Mouse (Mus musculus) heart, postnatal 10 days (tissue): ENCODE data around the gene Aldh1a7. TPM values are rescaled to one million over a fixed set of nuclear protein-coding genes. Genes with fewer than 3 reads are reported as not detected.
A peak's percentile ranks its signal among the peaks of the same experiment; 100 is the strongest.
"Not testable (repeated sequence)": the region's sequence is repeated elsewhere in the genome, so short reads cannot be mapped to it uniquely, and the experiment has no call there.

Experiments used
- DNase-seq, 2 experiments: peaks; one replicate each; pipeline ENCODE4 v3.0.0; 2021
- intact Hi-C: fragments of 180-260 bp; cut with DNase I; formaldehyde crosslinking; loops from one replicate; pipeline ENCODE4 v1.15.1; 2025
- total RNA-seq, 2 experiments: library from RNA; stranded (reverse); gene quantifications; 2 replicates each; pipeline ENCODE4 v1.2.3; 2021

Aldh1a7 gene
- under 1 TPM; 0.27 to 0.93 TPM for total RNA-seq

DNA sequence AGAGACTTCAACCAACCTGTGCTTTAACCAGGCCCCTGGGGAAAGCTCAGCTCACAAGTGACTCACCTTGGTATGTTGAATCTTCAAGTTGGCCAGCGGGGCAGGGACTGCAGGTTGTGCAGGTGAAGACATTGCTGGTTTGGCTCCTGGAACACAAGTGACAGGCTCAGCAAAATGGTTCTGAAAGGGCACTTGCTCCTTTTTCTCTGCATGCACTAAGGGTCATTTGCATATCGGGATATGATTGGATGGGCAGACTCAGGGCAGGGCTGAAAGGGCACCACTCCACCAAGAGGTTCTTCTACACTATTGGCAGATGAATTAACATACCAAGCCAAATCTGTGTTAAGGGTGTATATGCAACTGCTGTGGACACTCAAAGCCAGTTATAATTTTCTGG lies at the start of gene Aldh1a7:
Gene Aldh1a7 (minus strand): TSS at position 182 of the 400 bp plus-strand sequence.
- DNase-seq, result peak; percentile 1 to 4

DNA sequence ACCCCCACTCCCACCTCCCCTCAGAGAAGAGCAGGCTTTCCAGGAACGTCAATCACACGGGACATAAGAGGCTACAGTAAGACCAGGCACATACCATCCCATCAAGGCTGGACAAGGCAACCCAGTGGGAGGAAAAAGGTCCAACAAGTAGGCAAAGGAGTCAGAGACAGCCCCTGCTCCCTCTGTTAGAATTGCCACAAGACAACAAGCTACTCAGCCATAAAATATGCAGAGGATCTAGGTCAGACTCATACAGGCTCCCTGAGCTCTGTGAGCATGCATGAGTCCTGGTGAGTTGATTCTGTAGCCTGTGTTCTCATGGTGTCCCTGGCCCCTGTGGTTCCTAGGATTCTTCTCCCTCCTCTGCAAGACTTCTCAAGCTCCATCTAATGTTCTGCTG lies 48.3 kb upstream of the Aldh1a7 start:
- intact Hi-C loops, result no loop called here
- DNase-seq, result no peak

More for the DNA sequence above, at the start of gene Aldh1a7:
- intact Hi-C loops, result loop anchor here (10.0 kb wide), 1 partner anchor 283 kb away; no protein-coding TSS in a partner anchor

DNA sequence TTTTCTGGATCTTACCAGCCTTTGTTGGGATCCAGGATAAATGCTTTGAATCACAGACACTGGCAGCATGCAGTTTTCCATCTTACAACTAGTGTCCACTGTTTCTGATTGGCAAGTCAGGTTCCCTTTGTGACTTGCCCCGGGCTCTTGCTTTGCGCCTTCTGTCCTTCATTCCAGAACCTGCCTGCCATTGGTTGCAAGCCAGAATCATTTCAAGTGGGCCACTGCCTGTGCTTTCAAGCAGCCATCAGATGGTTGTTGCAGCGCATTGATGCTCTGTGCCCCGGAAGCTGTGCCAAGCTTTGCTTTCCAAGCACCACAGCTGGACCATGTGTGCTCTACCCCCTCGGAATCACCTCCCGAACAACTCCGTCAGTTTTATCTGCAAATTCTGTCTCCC lies 46.6 kb upstream of the Aldh1a7 start:
- intact Hi-C loops, result no loop called here
- DNase-seq, result no peak

DNA sequence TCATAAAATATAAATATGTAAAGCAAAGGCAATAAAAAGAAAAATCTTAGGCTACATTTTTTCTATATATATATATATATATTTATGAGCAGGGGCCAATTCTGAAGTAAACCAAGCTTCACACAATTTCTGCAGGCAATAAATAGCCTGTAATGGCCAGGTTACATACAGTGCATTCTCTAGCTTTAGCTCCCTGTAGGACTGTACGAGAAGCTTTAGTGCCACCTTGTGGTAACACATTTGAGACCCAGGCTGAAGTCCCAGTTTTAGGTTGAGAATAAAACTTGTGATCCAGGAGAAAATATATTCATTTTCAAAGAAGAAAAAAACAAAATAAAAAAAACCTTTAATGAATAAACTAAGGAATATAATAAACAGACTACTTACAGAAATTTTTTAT lies 36.9 kb upstream of the Aldh1a7 start:
- intact Hi-C loops, result loop anchor here (10.0 kb wide), 2 partner anchors 319 to 399 kb away; no protein-coding TSS in a partner anchor
- DNase-seq, result peak; percentile 29 to 44

DNA sequence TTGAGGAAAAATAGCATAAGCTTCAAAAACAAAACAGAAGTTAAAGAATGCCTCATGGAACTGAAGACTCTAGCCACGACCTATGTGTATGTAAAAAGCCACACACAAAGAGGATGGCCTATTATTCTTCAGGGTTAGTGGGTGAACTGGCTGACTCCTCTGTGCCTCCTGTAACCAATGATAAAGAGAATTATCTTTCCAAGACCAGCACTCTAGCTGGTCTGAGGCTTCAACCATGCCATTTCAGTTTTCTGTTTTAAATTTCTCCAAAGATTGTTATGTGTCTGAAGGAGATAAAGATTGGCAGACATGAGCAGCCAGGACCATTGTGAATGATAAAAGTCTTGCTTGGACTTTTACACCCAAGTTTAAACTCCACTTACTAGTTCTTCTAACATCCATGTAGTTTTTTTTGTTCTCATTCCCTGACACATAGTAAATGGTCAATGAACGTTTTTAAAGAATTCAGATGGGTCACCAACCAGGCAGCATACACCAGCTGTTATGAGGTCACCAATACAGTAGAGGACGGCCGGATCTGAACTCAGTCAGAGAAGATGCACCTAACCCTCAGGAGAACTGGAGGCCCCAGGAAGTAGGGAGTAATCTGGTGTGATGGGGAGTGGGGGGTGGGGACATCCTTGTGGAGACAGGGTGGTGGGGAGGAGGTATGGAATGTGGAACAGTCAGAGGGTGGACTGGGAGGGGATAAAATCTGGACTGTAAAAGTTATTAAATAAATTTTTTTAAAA lies 34.5 kb upstream of the Aldh1a7 start:
- intact Hi-C loops, result loop anchor here (10.0 kb wide), 2 partner anchors 317 to 397 kb away; no protein-coding TSS in a partner anchor
- no peak for DNase-seq

DNA sequence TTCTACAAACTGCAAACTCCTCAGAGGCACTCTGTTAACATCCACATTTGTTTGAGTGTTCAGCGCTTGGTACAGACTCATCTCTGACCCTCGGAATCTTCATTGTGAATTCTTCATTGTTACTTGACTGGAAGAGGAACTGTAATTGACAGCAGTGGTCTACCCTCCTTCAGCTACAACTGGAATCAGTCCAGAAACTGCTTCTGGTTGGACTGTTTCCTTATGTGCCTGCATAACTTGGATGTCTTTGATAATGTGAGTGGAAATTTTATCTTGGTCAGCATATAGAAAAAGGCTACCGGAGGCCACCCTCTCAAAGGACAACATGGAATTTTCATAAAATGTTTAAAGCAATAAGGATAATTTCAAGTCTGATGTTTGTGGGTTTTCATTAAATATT lies 33.8 kb upstream of the Aldh1a7 start:
- intact Hi-C loops, result loop anchor here (10.0 kb wide), 2 partner anchors 316 to 396 kb away; no protein-coding TSS in a partner anchor
- DNase-seq, result no peak

DNA sequence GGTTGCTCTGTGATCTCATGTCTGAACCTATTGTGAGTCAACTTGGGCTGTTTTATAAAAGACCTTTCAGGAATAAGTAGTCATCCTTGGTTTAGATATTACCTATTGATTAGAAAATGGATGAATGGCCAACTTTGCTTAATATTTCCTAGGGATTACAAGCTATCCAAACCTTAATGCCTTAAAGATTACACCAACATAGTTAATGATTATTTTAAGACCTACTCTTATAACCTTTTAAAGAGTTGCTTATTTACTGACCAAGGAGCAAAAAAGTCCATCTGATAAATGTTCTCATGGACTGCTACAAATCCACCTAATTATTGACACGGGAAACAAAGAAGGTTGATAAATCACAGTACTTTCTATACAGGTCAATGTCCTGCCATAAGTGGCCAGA lies 17.3 kb upstream of the Aldh1a7 start:
- DNase-seq, result no peak
- intact Hi-C loops, result no loop called here

DNA sequence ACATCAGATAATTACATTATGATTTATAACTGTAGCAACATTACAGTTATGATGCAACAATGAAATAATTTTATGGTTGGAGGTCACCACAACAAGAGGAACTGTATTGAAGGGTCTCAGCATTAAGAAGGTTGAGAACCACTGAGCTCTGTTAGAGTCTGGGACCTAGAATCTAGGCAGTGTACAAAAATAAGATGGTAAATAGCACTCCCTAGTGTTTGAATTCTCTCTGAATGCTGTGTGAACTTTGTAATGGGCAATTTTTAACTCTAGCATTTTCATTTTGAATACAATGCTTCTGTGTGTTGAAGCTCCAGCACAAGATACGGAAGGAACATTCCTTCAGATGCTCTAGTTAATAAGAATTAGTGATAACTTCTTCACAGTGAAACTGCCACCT lies 916 bp upstream of the Aldh1a7 start:
- DNase-seq, result peak in 1 of 2 experiments; percentile 1
- intact Hi-C loops, result loop anchor here (10.0 kb wide), 1 partner anchor 283 kb away; no protein-coding TSS in a partner anchor

DNA sequence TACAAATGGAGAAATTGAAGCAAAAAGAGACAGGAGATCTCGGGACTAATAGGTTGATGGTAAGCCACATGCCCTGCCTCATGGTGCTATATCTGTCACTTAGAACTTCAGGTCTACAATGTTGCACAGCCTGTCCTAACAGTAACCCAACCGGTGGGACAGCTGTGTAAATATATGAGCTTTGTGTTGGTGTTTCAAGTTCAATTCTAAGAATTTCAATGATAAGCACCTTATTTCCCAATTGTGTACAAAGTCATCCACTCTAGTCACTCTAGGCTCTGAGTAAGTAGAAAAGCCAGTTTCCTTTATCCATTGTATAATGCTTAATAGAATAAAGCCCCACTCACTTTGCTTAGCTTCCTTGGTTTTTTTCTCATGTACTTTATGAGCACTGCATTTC lies 4.4 kb downstream of the Aldh1a7 start:
- DNase-seq, result no peak
- intact Hi-C loops, result loop anchor here (10.0 kb wide), 1 partner anchor 278 kb away; no protein-coding TSS in a partner anchor

DNA sequence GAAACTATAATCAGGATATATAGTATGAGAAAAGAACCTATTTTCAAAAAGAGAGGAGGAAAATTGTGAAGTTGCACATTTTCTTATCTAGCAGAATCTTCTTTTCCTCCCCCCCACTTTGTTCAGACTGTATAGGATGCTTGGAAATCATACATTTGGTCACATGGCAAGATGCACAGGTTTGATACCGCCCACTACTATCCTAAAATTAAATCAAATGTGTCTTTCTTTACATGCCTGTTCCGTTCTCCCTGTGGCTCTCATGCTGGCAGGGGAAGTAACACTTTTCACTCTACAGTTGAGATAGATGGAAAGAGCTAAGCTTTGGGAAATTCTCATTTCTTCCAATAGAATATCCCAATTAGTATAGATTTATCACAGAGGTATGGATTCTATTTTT lies 7.1 kb downstream of the Aldh1a7 start:
- intact Hi-C loops, result loop anchor here (10.0 kb wide), 1 partner anchor 275 kb away; no protein-coding TSS in a partner anchor
- DNase-seq, result no peak

DNA sequence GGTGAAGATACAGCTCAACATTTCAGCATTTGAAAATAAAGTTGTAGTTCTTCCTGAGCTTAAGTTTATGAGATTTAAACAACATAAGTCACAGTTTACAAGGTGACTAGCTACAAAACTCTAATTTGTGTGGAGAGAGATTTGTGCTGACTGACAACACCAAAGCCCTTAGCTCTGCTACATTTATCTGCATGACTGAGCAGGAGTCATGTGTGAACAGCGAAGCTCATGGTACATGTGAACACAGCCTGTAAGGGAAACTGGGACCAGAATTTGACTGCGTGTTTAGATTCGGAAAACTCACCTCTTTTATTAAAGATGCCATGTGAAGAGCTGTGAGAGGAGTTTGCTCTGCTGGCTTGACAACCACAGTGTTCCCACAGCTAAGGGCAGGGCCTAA lies 11.7 kb downstream of the Aldh1a7 start:
- intact Hi-C loops, result no loop called here
- no peak for DNase-seq

DNA sequence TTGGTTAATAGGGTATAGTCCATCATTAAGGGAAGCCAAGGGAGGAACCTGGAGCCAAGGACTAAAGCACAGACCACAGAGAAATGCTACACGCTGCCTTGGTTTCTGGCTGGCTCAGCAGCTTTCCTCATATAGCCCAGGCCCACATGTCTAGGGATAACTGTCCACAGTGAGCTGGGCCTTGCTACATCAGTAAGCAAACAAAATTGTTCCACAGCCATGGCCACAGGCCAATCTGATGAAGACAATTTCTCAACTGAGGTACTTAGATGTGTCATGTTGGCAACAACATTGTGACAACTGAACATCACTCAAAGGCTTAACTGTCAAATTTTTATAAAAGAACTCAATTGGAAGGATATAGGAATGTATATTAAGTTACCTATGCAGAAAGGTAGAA lies 12.3 kb downstream of the Aldh1a7 start:
- intact Hi-C loops, result no loop called here
- DNase-seq, result no peak

DNA sequence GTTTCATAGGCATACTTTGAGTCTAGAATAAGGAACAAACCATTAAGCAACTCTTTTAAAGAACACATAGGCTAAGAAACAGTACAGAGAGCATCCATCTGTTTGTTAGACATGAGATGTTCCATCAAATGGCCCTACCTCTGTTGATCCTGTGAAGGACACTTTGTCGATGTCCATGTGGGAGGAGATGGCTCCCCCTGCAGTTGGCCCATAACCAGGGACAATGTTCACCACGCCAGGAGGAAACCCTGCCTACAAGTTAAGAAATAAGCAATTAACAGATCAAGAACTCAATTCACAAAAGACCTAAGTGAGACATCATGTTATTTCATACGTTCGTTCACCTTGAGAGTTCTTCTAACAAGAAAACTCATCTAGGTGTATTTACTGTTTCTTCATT lies 12.8 kb downstream of the Aldh1a7 start:
- no peak for DNase-seq
- intact Hi-C loops, result no loop called here

DNA sequence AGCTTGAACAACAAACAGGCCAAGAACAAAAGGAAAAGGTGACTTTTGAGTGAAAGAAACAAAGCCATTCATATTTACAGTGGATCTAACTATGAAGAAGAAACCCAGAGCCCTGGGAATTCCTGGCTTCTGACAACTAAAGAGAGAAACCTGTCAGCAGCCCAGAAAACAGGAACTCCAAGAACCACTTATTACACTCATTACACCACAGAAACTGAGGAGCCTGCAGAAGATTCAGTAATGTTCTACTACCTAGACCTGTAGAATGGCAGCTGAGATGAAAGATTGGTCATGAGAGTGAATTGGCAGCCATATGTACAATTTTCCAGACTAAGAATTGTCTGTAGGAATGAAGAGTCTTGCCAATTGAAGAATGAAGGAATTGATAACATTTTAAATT lies 20.2 kb downstream of the Aldh1a7 start:
- intact Hi-C loops, result no loop called here
- DNase-seq, result no peak

DNA sequence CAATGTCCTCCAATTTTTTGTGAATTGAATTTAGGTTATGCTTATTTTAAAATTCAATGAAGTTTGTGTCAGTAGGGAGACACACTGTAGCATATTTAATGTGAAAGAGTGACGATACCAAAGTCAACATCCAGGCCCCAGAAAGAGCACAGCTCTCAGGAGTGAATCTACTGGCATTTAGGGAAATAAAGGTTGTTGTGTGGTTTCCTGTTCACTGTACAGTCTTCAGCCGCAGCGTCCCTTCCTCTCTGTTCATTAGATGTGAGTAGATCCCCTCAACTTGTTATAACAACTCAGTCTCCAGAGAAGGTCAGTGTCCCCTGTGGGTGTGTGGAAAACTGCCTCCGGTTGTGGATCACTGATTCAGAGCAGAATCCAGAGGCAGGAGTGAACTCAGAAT lies 20.6 kb downstream of the Aldh1a7 start:
- intact Hi-C loops, result no loop called here
- DNase-seq, result no peak

DNA sequence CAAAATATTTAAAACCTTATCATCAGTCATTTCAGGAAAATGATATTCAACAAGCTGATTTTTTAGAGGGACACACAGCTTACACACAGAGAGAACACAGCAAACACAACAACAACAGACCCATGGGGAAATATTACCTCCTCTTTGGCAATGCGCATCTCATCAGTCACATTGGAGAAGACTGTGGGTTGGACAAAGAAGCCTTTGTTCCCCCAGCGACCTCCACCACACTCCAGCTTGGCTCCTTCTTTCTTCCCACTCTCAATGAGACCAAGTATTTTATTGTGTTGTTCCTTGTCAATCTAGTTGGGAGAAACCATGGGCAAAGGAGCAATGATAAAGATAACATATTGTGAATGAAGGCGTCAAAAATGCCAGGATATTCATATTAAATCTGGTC lies 25.3 kb downstream of the Aldh1a7 start:
- no peak for DNase-seq
- intact Hi-C loops, result no loop called here

DNA sequence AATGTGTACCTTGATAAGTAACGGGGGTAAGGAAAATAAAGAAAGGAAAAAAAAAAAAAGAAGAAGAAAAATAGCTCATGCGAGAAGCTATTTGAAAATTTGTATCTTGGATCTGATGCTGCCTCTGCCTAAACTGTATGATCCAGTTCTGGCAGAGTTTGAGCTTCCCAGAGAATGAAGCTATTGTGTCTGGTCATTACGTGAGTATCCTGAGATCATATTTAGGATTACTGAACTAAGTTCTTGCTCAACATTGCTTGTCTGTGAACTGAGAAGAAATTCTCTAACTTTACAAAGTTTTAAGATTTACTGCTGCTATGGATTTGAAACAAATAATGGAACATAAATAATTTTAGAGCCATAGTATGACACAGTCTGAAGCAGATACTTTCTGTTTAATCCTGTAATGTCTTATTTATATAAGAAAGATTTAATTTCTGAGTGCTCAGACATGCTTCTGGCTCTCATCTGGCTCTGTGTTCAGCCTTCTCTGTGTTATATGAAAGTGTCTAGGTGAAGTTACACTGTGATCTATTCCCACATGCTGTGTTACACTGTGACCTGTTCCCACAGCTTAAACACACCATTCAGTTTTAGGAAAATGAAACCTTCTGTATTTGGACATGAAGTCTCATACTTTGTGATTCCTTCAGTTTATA lies 49.5 kb downstream of the Aldh1a7 start:
- no peak for DNase-seq
- intact Hi-C loops, result no loop called here

DNA sequence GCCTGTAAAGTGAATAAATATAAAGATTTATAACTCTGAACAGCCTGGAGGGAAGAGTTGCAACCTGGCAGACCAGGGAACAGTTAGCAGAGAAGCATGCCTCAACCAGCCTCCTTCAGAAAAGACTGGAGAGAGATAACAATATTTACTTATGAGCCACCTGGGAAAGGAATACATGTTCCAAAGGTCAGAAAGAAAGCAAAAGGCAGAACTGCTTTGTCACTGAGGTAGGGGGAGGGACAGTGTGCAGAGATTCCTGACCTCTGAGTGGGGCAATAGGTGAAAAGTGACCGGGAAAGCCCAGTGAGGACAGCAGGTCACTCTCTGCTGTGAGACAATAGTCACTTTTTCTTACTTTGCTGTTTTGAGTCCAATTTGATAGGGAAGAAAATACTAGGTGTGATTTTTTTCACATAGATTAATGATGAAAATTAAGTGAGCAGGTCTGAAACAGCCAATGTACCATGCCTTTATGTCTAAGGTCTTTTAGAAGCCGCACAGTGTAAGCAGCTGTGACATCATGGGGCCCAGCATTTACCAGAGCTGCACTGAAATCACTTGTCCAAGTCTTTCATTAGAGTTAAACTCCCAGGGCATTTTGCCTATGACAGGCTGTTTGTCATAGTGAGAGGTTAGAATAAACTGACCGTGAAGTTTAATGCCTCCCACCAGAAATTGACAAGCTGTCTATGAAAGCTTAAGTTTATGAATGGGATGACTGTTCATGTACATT lies 73.1 kb downstream of the Aldh1a7 start:
- DNase-seq, result no peak
- intact Hi-C loops, result no loop called here

DNA sequence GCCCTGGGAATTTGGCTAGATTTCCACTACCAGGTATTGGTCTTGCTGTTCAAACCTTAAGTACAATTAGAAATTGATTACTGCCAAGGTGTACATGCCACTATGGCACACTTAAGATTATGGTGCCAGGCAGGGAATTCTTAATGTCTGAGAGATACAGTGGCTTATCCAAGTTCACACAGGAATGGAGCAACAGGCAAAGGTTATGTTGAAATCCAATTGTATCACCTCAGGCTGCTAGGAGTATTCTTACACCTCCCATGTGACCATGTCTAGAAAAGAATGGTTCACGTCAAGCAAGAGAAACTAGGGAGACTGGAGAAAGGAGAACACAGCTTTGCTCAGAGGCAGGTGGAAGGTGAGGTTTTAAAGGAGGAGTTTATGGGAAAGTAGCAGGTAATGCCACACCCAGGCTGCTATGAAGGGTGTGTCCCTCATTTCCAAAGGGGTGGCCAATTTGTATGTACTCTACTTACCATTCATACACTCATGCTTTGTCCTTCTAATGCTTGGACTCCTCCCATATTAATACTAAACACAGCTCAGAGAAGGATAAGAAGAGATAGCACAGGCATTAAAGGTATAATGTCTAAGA lies 74.2 kb downstream of the Aldh1a7 start:
- intact Hi-C loops, result no loop called here
- DNase-seq, result no peak

DNA sequence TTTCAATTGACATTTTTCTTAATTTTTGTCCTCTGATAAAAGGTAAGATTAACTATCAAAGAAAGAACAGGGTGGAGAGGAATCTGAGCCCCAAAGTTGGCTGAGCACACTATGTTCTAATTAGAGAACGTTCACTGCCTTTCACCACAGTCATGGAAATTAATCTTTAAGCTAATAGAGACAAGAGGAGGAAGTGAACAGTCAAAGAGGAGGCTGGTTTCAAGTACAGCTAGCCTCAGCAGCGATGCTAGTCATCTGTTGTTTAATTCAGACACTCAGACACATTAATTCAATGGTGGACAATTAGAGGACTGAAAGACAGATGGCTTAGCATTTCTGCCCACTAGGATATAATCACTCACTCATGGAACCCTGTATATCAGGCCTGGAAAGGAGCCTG lies 77.4 kb downstream of the Aldh1a7 start:
- intact Hi-C loops, result no loop called here
- no peak for DNase-seq

DNA sequence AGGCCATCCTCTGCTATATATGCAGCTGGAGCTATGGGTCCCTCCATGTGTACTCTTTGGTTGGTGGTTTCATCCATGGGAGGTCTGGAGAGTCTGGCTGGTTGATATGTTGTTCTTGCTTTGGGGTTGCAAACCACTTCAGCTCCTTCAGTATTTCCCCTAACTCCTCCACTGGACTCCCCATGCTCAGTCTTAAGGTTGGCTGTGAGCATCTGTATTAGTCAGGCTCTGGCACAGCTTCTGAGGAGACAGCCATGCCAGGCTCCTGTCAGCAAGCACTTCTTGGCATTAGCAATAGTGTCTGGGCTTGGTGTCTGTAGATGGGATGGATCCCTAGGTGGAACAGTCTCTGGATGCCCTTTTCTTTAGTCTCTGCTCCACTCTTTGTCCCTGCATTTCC lies 79.9 kb downstream of the Aldh1a7 start:
- intact Hi-C loops, result not testable (repeated sequence)
- DNase-seq, result peak; percentile 32 to 36
